Mouse (Mus musculus) heart, embryonic 16.5 days (tissue): ENCODE results near the gene Tnfrsf9. TPM values are rescaled to one million over a fixed set of nuclear protein-coding genes. Genes with fewer than 3 reads are reported as not detected.

Experiments
- ATAC-seq: fragments of 200-750 bp; cut with Nextera tagmentation; replicated peaks from 2 replicates; pipeline ENCODE4 v1.8.0; 2017; ENCODE audit warnings: moderate number of reproducible peaks; ENCODE audit not compliant: insufficient read depth, low FRiP score; ENCODE audit errors: extremely low read depth
- H3K27ac ChIP-seq: fragments of 300-500 bp; sonication (generic); 2 replicates; pipeline ENCODE4 v1.5.1; 2014; ENCODE audit warnings: mild to moderate bottlenecking, low read length, control low read depth, moderate library complexity
- H3K27me3 ChIP-seq: fragments of 300-500 bp; sonication (generic); 2 replicates; pipeline ENCODE4 v1.6.1; 2014; ENCODE audit warnings: low read length, mixed read lengths; ENCODE audit not compliant: control insufficient read depth, insufficient read depth
- H3K36me3 ChIP-seq: fragments of 300-500 bp; sonication (generic); 2 replicates; pipeline ENCODE4 v1.6.1; 2014; ENCODE audit not compliant: control insufficient read depth, insufficient read depth
- H3K4me1 ChIP-seq: fragments of 300-500 bp; sonication (generic); 2 replicates; pipeline ENCODE4 v1.6.1; 2014; ENCODE audit warnings: low read length, mixed read lengths; ENCODE audit not compliant: control insufficient read depth, insufficient read depth
- H3K4me2 ChIP-seq: fragments of 300-500 bp; sonication (generic); 2 replicates; pipeline ENCODE4 v1.6.1; 2014; ENCODE audit warnings: low read depth, mild to moderate bottlenecking, control low read depth, low read length
- H3K4me3 ChIP-seq: fragments of 300-500 bp; sonication (generic); 2 replicates; pipeline ENCODE4 v1.5.1; 2014; ENCODE audit warnings: mild to moderate bottlenecking, control low read depth, low read length
- H3K9ac ChIP-seq: fragments of 300-500 bp; sonication (generic); 2 replicates; pipeline ENCODE4 v1.6.1; 2014; ENCODE audit warnings: low read length, control low read depth
- H3K9me3 ChIP-seq: fragments of 300-500 bp; sonication (generic); replicated peaks from 2 replicates; pipeline ENCODE4 v1.6.1; 2016; ENCODE audit warnings: low read length; ENCODE audit not compliant: control insufficient read depth
- WGBS: fragments of 180-500 bp; shearing (Covaris S2); extraction: QIAGEN DNeasy Blood & Tissue Kit; methylation state at CpG from one replicate; pipeline ENCODE4 v1.1.7; 2014; 5-methylcytosine and 5-hydroxymethylcytosine counted together
- polyA plus RNA-seq: library from polyadenylated mRNA; unstranded; fragments of >200 nt; fragmentation: Nextera tagmentation; extraction: Ambion mirVana; gene quantifications from 2 replicates; pipeline ENCODE4 v1.2.1, GENCODE M21; 2015

Gene Tnfrsf9
- 2.7 and 2.9 TPM in 2 replicates for polyA plus RNA-seq

DNA sequence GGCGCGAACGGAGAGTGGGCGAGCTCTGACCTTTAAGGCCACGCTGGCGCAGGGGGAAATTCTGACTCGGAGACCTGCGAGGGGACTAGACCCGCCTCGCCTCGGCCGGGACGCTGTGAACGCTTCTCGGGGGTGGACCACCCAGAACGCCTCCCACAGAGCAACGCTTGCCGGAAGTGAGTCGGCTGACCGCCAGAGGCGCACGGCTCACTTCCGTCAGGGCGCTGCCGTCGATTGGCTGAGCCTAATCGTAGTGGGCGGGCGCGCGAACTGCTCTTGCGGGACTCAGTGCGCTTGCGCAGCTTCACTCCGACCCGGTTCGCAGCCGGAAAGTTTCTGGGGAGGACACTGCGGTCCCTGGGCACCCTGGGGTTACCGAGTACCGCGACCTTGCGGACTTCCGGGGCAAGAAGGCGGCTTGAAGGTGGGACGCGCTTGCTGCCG lies at the start of gene Tnfrsf9, which contains the start of gene Park7:
Tnfrsf9 (plus strand) TSS at position 273 of the 444 bp plus-strand sequence.
Park7 (minus strand) TSS at position 148 of the 444 bp plus-strand sequence.
- H3K9me3 ChIP-seq, result no peaks in the 10 kb centered on the region
- peaks cover 20% of the 10 kb centered on the region for H3K4me1 ChIP-seq
- H3K9ac ChIP-seq, result peak within 1 kb of the TSS; percentile 90
- no peaks in the 10 kb centered on the region for H3K27me3 ChIP-seq
- under 1% methylated on average over 48 of the region's 48 CpGs for WGBS
- peak within 1 kb of the TSS; percentile 87 for H3K4me2 ChIP-seq
- peak within 1 kb of the TSS; percentile 94 for H3K27ac ChIP-seq
- peak; percentile 81 for ATAC-seq
- H3K36me3 ChIP-seq, result no peaks in the 10 kb centered on the region
- peak within 1 kb of the TSS; percentile 83 for H3K4me3 ChIP-seq

DNA sequence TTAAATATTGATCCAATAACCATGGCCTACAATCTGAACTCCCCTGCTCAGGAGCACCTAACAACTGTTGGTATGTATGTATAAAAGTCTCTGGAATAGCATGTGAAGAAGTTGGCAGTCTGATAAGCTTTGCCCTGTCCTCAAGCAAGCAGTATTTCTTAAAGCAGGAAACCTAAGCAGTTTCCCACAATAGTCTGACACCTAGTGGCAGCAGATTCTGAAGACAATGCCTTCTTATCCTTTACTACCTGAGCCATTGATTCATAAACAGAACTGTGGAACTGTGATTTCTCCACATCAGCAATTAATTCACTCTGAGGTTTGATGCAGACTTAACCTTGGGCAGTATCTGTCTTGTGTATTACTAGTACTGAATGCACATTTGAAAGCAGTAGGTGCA lies 49.0 kb upstream of the Tnfrsf9 start:
- H3K27me3 ChIP-seq, result no peaks in the 10 kb centered on the region
- no peak for ATAC-seq

DNA sequence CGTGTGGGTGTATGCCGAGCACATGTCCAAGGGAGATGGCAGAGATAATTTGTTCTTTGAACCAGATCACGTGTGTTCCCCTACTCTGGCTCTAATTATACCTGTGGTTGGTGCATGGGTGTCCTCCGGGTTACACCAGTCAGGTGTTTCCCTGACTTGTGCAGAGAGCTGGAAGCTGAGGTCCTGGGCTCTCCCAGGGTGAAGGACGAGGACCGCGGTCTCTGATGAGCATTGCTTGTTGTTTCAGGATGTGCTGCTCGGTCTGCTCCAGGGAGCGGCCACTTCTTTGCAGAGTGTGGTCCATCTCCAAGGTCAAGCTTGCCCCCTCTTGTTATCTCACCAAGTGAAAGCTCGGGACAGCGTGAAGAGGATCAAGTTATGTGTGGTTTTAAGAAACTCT lies 48.3 kb upstream of the Tnfrsf9 start:
- no peak overlapping the region for H3K4me2 ChIP-seq
- H3K9me3 ChIP-seq, result no peaks in the 10 kb centered on the region
- no peak for ATAC-seq
- no peak overlapping the region for H3K4me3 ChIP-seq
- H3K36me3 ChIP-seq, result peaks cover 12% of the 10 kb centered on the region
- peaks cover 16% of the 10 kb centered on the region for H3K4me1 ChIP-seq
- no peak overlapping the region for H3K27ac ChIP-seq
- 87% methylated on average over 11 of the region's 11 CpGs for WGBS
- no peaks in the 10 kb centered on the region for H3K27me3 ChIP-seq
- H3K9ac ChIP-seq, result no peak overlapping the region

More for the DNA sequence above, 49.0 kb upstream of the Tnfrsf9 start:
- no peak overlapping the region for H3K4me3 ChIP-seq
- H3K27ac ChIP-seq, result no peak overlapping the region
- no peak overlapping the region for H3K4me2 ChIP-seq
- H3K9me3 ChIP-seq, result no peaks in the 10 kb centered on the region
- no peak overlapping the region for H3K9ac ChIP-seq
- H3K4me1 ChIP-seq, result peaks cover 13% of the 10 kb centered on the region
- H3K36me3 ChIP-seq, result peaks cover 12% of the 10 kb centered on the region

DNA sequence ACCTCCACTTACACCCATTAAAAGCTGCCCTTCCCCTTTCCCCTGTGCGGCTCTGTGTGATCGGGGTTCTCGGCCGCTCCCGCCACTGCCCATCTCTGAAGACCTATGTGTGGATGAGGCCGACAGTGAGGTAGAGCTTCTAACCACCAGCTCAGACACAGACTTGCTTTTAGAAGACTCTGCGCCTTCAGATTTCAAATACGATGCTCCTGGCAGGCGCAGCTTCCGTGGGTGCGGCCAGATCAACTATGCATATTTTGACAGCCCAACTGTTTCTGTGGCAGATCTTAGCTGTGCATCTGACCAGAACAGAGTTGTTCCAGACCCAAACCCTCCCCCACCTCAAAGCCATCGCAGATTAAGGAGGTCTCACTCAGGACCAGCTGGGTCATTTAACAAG lies 47.9 kb upstream of the Tnfrsf9 start:
- Histone ChIP-seq H3K36me3 (peaks cover 12% of the 10 kb centered on the region), H3K27me3 (no peaks in the 10 kb centered on the region), H3K27ac (no peak overlapping the region), H3K9ac (no peak overlapping the region), H3K9me3 (no peaks in the 10 kb centered on the region), H3K4me1 (peaks cover 20% of the 10 kb centered on the region), H3K4me3 (no peak overlapping the region), H3K4me2 (no peak overlapping the region)
- ATAC-seq, result no peak
- 93% methylated on average over 12 of the region's 12 CpGs for WGBS

DNA sequence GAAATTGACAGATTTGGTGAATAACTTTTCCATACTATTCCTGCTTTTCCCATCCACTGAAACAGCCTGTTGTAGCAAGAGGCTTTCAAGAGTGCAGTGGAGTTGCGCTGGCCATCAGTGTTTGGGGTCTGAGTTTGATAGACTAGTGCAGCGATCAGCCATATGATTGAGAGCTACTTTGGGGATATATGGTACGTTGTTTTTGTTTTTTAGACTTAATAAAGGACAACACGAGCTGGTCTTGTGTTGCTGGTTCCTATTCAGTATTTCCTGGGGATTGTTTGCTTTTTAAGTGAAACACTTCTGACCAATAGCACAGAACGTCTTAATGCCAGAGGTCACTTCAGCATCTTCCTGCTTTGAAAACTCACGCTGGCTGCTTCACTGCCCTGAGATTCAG lies 46.2 kb upstream of the Tnfrsf9 start:
- Histone ChIP-seq H3K9me3 (no peaks in the 10 kb centered on the region), H3K4me1 (peaks cover 28% of the 10 kb centered on the region), H3K27ac (no peak overlapping the region), H3K36me3 (peaks cover 12% of the 10 kb centered on the region), H3K4me2 (no peak overlapping the region), H3K4me3 (no peak overlapping the region), H3K27me3 (no peaks in the 10 kb centered on the region), H3K9ac (no peak overlapping the region)
- ATAC-seq, result no peak
- 76% methylated on average over 6 of the region's 6 CpGs for WGBS

DNA sequence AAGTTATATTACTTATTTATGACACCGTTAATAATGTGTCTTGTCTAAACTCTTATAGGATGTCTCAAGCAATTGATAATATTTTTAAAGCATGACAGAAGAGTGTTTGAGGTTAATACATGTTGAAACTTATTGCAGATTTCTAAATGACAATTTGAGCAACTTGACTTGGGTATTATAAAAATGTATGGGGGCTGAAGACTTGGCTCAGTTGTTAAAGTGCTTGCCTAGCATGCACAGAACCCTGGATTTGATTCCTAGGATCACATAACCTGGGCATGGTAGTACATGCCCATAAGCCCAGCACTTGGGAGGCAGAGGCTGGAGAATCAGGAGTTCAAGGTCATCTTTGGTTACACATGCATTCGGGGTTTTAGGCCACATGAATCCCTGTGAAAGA lies 45.5 kb upstream of the Tnfrsf9 start:
- Histone ChIP-seq H3K4me1 (peaks cover 28% of the 10 kb centered on the region), H3K9me3 (no peaks in the 10 kb centered on the region), H3K27ac (no peak overlapping the region), H3K4me2 (no peak overlapping the region), H3K27me3 (no peaks in the 10 kb centered on the region), H3K9ac (no peak overlapping the region), H3K4me3 (no peak overlapping the region), H3K36me3 (peaks cover 12% of the 10 kb centered on the region)
- ATAC-seq, result no peak
- WGBS, result 78% methylated on average over 2 of the region's 2 CpGs

DNA sequence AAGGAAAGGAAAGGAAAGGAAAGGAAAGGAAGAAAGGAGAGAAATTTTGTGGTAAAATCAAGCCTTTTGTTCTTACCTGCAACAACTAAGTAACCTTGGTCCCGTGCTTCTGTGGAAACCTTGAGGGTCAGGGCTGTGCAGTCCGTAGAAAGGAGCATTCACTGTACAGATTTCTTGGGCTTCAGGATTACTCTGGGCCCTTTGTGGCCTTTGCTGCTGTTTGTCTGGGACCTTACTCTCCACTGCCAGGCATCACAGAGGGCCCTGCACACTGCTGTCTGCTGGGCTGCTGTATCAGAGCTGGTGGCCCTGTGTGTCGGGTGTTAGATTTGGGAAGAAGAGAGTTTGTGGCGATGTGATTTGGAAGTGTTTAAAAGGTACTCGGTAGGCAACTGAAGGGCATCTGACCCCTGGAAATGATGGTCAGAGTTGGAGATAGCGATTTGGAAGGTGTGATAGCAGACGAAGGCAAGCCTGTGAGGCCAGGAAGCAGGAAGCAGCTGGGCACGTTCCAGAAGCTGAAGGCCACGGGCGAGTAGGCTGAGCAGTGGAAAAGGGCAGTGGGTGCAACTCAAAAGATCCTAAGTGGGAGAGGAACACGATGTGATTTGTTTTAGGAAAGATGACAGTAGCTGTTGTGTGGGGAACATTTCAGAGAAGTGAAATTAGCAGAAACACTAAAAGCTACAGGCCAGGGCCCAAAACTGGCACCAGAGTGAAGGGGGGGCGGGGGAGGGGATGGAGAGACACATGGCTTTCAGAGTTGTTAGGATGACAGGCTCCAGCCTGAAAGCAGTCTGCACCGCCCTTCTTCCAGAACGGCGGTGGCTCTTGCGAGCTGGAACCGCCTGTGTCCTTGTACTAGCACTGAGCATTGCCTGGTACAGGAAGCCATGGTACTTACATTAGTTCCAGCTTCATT lies 44.8 kb upstream of the Tnfrsf9 start:
- H3K27me3 ChIP-seq, result no peaks in the 10 kb centered on the region
- no peak overlapping the region for H3K4me2 ChIP-seq
- H3K9ac ChIP-seq, result 0 out of 2 replicates have a peak overlapping the region, but pooled peaks have one; percentile 21
- WGBS, result 51% methylated on average over 17 of the region's 17 CpGs
- H3K4me1 ChIP-seq, result peaks cover 28% of the 10 kb centered on the region
- no peaks in the 10 kb centered on the region for H3K9me3 ChIP-seq
- no peak for ATAC-seq
- no peak overlapping the region for H3K4me3 ChIP-seq
- peaks cover 12% of the 10 kb centered on the region for H3K36me3 ChIP-seq
- peak overlapping the region; percentile 35; the same call in 1 of the 2 replicates for H3K27ac ChIP-seq

DNA sequence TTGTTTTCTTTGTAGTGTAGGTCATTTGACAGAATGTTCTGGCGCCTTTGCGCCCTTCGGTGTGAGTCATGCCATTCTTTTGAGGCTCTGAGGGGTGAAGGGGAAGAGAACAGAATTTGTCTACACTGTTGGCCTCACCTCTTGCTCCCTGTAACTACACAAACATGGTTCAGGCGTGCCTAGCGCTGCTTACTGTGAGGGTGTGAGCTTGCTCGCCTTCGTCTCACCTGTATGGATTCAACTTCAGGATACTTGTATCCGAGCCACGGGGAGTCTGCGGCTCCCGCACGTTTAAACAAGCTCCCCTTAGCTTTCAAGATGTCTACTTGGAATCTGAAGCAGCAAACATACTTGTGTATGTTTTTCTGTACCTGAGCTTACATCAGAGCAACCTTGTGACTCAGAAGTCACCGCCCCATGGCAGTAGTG lies 43.4 kb upstream of the Tnfrsf9 start:
- Histone ChIP-seq H3K4me3 (no peak overlapping the region), H3K36me3 (peaks cover 12% of the 10 kb centered on the region), H3K9me3 (no peaks in the 10 kb centered on the region), H3K27me3 (no peaks in the 10 kb centered on the region), H3K4me2 (0 out of 2 replicates have a peak overlapping the region, but pooled peaks have one; percentile 7), H3K9ac (no peak overlapping the region), H3K27ac (peak overlapping the region; percentile 69), H3K4me1 (peaks cover 25% of the 10 kb centered on the region)
- ATAC-seq, result no peak
- 75% methylated on average over 13 of the region's 13 CpGs for WGBS
